ENCODE assay signal across 21 mouse cellular contexts in genomic region chr12:32202583-32202982, GRCm38 (mm10). TPM values are rescaled to one million over a fixed set of nuclear protein-coding genes. Genes with fewer than 3 reads are reported as not detected.
DNase-seq lines count a peak whose midpoint lies in the region; ATAC-seq and TF ChIP-seq lines count a peak whose summit lies in the region.
"Had no signal": no experiment of that assay in that cellular context is flagged by ENCODE, and none has a peak within 500 bp of the region (broad histone marks: within the 10 kb centered on the region; RNA-seq: fewer than 3 reads in every experiment).

No protein-coding gene starts in this region.

- no peak for TF ChIP-seq EP300 in CH12.LX (IDR thresholded peaks at IDR 0.05; ENCODE audit: low read length)

- H3K9ac ChIP-seq in CH12.LX (ENCODE audit: insufficient read depth, low read depth), result peak overlapping the region; percentile 77
- H3K9ac ChIP-seq in intestine, embryonic 15.5 days, result no peak overlapping the region
- H3K9ac ChIP-seq: embryonic facial prominence, embryonic 12.5 days; forebrain, embryonic 13.5 days; forebrain, embryonic 15.5 days; forebrain, postnatal 0 days had no signal

- peak; percentile 19 for DNase-seq in CD4-positive, CD25-positive, alpha-beta regulatory T cell, adult 2 months (ENCODE audit: low read depth, low spot score)
- DNase-seq in A20 (ENCODE audit: low read depth, low spot score), result peak; percentile 50
- DNase-seq in CH12.LX (ENCODE audit: extremely low read depth), result peak; percentile 45
- DNase-seq in heart, embryonic 10.5 days (ENCODE audit: low spot score), result no peak
- DNase-seq: adrenal gland, adult 8-10 months; adrenal gland, postnatal 14 days; adrenal gland, postnatal 36 days; cerebellum, adult 11-12 months; cerebellum, adult 2 months; cerebellum, adult 9-10 months; cerebellum, postnatal 10 days; cerebellum, postnatal 25 days; forebrain, postnatal 0 days had no signal

- TF ChIP-seq RAD21 in CH12.LX (IDR thresholded peaks at IDR 0.05; ENCODE audit: low read depth, low read length), result no peak

- peaks cover 20 to 86% of the 10 kb centered on the region in 2 experiments for H3K4me1 ChIP-seq in CH12.LX (ENCODE audit: control insufficient read depth in 1 of 2, insufficient read depth in 2 of 2)
- peaks cover 1% of the 10 kb centered on the region; the same call in 1 of the 2 replicates for H3K4me1 ChIP-seq in small intestine, adult 2 months (ENCODE audit: control insufficient read depth, insufficient read depth, insufficient read length, low read length)
- peaks cover 7% of the 10 kb centered on the region; the same call in 1 of the 2 replicates for H3K4me1 ChIP-seq in heart, embryonic 10.5 days
- H3K4me1 ChIP-seq in intestine, embryonic 15.5 days (replicated peaks), result no peaks in the 10 kb centered on the region
- H3K4me1 ChIP-seq: embryonic facial prominence, embryonic 12.5 days had no signal

- no peak; the same call in 1 of the 2 replicates for TF ChIP-seq POLR2A in CH12.LX (IDR thresholded peaks at IDR 0.05; ENCODE audit: low read depth, low read length)
- no peak for TF ChIP-seq POLR2A in small intestine, adult 2 months (IDR thresholded peaks at IDR 0.05; ENCODE audit: low read depth, low read length)

- peak overlapping the region; percentile 94 for H3K4me2 ChIP-seq in CH12.LX (ENCODE audit: insufficient read depth, low read depth, poor library complexity, severe bottlenecking)
- H3K4me2 ChIP-seq in intestine, embryonic 15.5 days (replicated peaks), result no peak overlapping the region
- H3K4me2 ChIP-seq: embryonic facial prominence, embryonic 12.5 days; forebrain, embryonic 13.5 days; forebrain, embryonic 15.5 days had no signal

- dilution Hi-C loops in CH12.LX (cut with MboI; ENCODE audit: extremely low pct_ligation_motif_present, extremely low pct_unique_long_range_greater_than_20kb, low sequenced_read_pairs), result no loop called here

- 84% methylated on average over 5 of the region's 5 CpGs for WGBS in small intestine, adult 2 months
- 89% methylated on average over 5 of the region's 5 CpGs for WGBS in heart, embryonic 10.5 days
- 91% methylated on average over 5 of the region's 5 CpGs for WGBS in intestine, embryonic 15.5 days

- H3K27ac ChIP-seq in CH12.LX (ENCODE audit: insufficient read depth, low read depth), result peak overlapping the region; percentile 98
- H3K27ac ChIP-seq in small intestine, adult 2 months (ENCODE audit: insufficient read depth, low read depth, low read length), result peak overlapping the region; percentile 28; the same call in 1 of the 2 replicates
- H3K27ac ChIP-seq in heart, embryonic 10.5 days, result no peak overlapping the region
- no peak overlapping the region for H3K27ac ChIP-seq in intestine, embryonic 15.5 days
- H3K27ac ChIP-seq: embryonic facial prominence, embryonic 12.5 days; forebrain, embryonic 13.5 days; forebrain, embryonic 15.5 days had no signal

- H3K9me3 ChIP-seq in CH12.LX (replicated peaks; ENCODE audit: low read length), result peaks cover 11% of the 10 kb centered on the region
- no peaks in the 10 kb centered on the region for H3K9me3 ChIP-seq in heart, embryonic 10.5 days
- H3K9me3 ChIP-seq in intestine, embryonic 15.5 days, result no peaks in the 10 kb centered on the region
- H3K9me3 ChIP-seq: embryonic facial prominence, embryonic 12.5 days; forebrain, embryonic 13.5 days; forebrain, embryonic 15.5 days had no signal

- peak overlapping the region in 1 of 3 experiments; percentile 33 for H3K4me3 ChIP-seq in CH12.LX (replicated peaks in 1 of 3; ENCODE audit: low read depth in 2 of 3, low read length in 2 of 3, poor library complexity in 1 of 3)
- H3K4me3 ChIP-seq in small intestine, adult 2 months (ENCODE audit: low read depth, low read length), result no peak overlapping the region
- H3K4me3 ChIP-seq in heart, embryonic 10.5 days, result no peak overlapping the region
- no peak overlapping the region for H3K4me3 ChIP-seq in intestine, embryonic 15.5 days (replicated peaks)
- H3K4me3 ChIP-seq: embryonic facial prominence, embryonic 12.5 days; forebrain, embryonic 13.5 days; forebrain, embryonic 15.5 days had no signal

- TF ChIP-seq CTCF in CH12.LX (conservative IDR thresholded peaks at IDR 0.05 in 1 of 2, IDR thresholded peaks at IDR 0.05 in 1 of 2; ENCODE audit: low read depth in 2 of 2, low read length in 2 of 2), result no peak
- TF ChIP-seq CTCF in small intestine, adult 2 months (IDR thresholded peaks at IDR 0.05; ENCODE audit: extremely low read depth, insufficient read length, insufficient replicate concordance, low read depth, low read length), result no peak

- peaks cover 42% of the 10 kb centered on the region for H3K79me2 ChIP-seq in CH12.LX (replicated peaks; ENCODE audit: control insufficient read depth, extremely low read depth, insufficient read depth, poor library complexity, severe bottlenecking)

- in situ Hi-C loops in CH12.LX (cut with MboI; ENCODE audit: low pct_ligation_motif_present, low pct_unique_long_range_greater_than_20kb, low sequenced_read_pairs), result no loop called here

- no peak for ATAC-seq in CD4-positive, CD25-positive, alpha-beta regulatory T cell, adult 4 months
- no peak for ATAC-seq in intestine, embryonic 15.5 days
- ATAC-seq: activated CD4-positive, CD25-positive, alpha-beta regulatory T cell, adult 4 months; forebrain, embryonic 13.5 days; forebrain, embryonic 15.5 days; forebrain, postnatal 0 days had no signal

- no peaks in the 10 kb centered on the region for H3K27me3 ChIP-seq in CH12.LX (replicated peaks)
- H3K27me3 ChIP-seq in small intestine, adult 2 months (ENCODE audit: control insufficient read depth, insufficient read depth, low read length), result no peaks in the 10 kb centered on the region
- no peaks in the 10 kb centered on the region for H3K27me3 ChIP-seq in heart, embryonic 10.5 days (ENCODE audit: insufficient read depth, poor library complexity, severe bottlenecking)
- no peaks in the 10 kb centered on the region for H3K27me3 ChIP-seq in intestine, embryonic 15.5 days (replicated peaks)
- H3K27me3 ChIP-seq: embryonic facial prominence, embryonic 12.5 days; forebrain, embryonic 13.5 days; forebrain, embryonic 15.5 days had no signal

- H3K36me3 ChIP-seq in CH12.LX (replicated peaks in 1 of 2; ENCODE audit: control insufficient read depth in 1 of 2, insufficient read depth in 1 of 2, low read length in 1 of 2), result peaks cover 23 to 34% of the 10 kb centered on the region in 2 experiments
- no peaks in the 10 kb centered on the region for H3K36me3 ChIP-seq in small intestine, adult 2 months (ENCODE audit: control insufficient read depth, insufficient read depth, low read length)
- H3K36me3 ChIP-seq in heart, embryonic 10.5 days, result no peaks in the 10 kb centered on the region
- H3K36me3 ChIP-seq in intestine, embryonic 15.5 days, result no peaks in the 10 kb centered on the region
- H3K36me3 ChIP-seq: embryonic facial prominence, embryonic 12.5 days; forebrain, embryonic 15.5 days had no signal

TF ChIP-seq in CH12.LX, 34 proteins besides CTCF, POLR2A, EP300 and RAD21:
- TF ChIP-seq CHD1 (IDR thresholded peaks at IDR 0.05; ENCODE audit: low read depth, low read length) (peak; percentile 70; the same call in 1 of the 2 replicates), MXI1 (IDR thresholded peaks at IDR 0.05; ENCODE audit: low read depth, low read length) (peak; percentile 20; the same call in 1 of the 2 replicates), CHD2 (IDR thresholded peaks at IDR 0.05; ENCODE audit: low read length) (peak; percentile 78), HCFC1 (IDR thresholded peaks at IDR 0.05; ENCODE audit: low read depth, low read length) (no peak), GABPA (IDR thresholded peaks at IDR 0.05; ENCODE audit: insufficient replicate concordance, low read depth, low read length) (no peak), MAFK (IDR thresholded peaks at IDR 0.05; ENCODE audit: insufficient replicate concordance, low read length) (no peak)

RNA-seq across cellular contexts. Expression of gene Pik3cg, which starts 5.9 kb away (rescaled TPM):
- polyA plus RNA-seq in CD4-positive, CD25-positive, alpha-beta regulatory T cell, adult 4 months (2017; shearing (Covaris generic)), result 10 to 100 TPM; 18.7 to 33.8 TPM
- total RNA-seq in CH12.LX (2012; rRNA removed) (28.5 and 35.8 TPM in 2 replicates), CH12.LX (2014; rRNA removed) (38.0 and 40.6 TPM in 2 replicates)
- polyA plus RNA-seq in CH12.LX (2012; ENCODE audit: insufficient read length, low read depth), result 29.7 and 35.4 TPM in 2 replicates
- polyA plus RNA-seq in small intestine, adult 2 months (2012; rRNA removed), result 1.9 and 3.4 TPM in 2 replicates
- 0.70 and 0.82 TPM in 2 replicates for polyA plus RNA-seq in heart, embryonic 10.5 days (2016; fragmentation: Nextera tagmentation; extraction: Ambion mirVana)
- 2.1 and 2.3 TPM in 2 replicates for polyA plus RNA-seq in intestine, embryonic 15.5 days (2015; fragmentation: Nextera tagmentation; extraction: Ambion mirVana)
- polyA plus RNA-seq: C2C12 had no signal

Comparison
In these comparisons a context has a peak if more than half of its experiments do, and no peak if none do; other contexts are left out.
1. H3K27ac ChIP-seq: peak in CH12.LX (single experiment) and small intestine, adult 2 months (single experiment); none in heart, embryonic 10.5 days (single experiment) and intestine, embryonic 15.5 days (single experiment).